Mouse (Mus musculus): ENCODE measurements around the gene Ankrd24.
A peak's percentile ranks its signal among the peaks of the same experiment; 100 is the strongest.

- no peak for TF ChIP-seq EP300 (IDR thresholded peaks at IDR 0.05; ENCODE audit: low read depth)
- TF ChIP-seq CTCF (IDR thresholded peaks at IDR 0.05; ENCODE audit: low read depth) = peak; percentile 89
Observed at GRCm38 (mm10) chr10:81604968-81605665, 23.2 kb upstream of the Ankrd24 start.
